Mouse (Mus musculus): ENCODE data around the gene Soat1. TPM values are rescaled to one million over a fixed set of nuclear protein-coding genes. Genes with fewer than 3 reads are reported as not detected.

Soat1 gene
- polyA plus RNA-seq, 2 experiments = 8.1 to 11.7 TPM

- H3K9ac ChIP-seq (replicated peaks) = no peak overlapping the region
- TF ChIP-seq EP300 (IDR thresholded peaks at IDR 0.05; ENCODE audit: low read depth) = no peak
- TF ChIP-seq CTCF (IDR thresholded peaks at IDR 0.05; ENCODE audit: low read depth) = no peak
- H3K4me2 ChIP-seq (ENCODE audit: low read depth) = no peak overlapping the region
- no peak overlapping the region for H3K27ac ChIP-seq
- no peak overlapping the region for H3K4me3 ChIP-seq (ENCODE audit: insufficient read depth in 1 of 2, low read depth in 2 of 2, low read length in 2 of 2)
- ATAC-seq (ENCODE audit: insufficient read depth) (no peak), DNase-seq (ENCODE audit: low read depth in 3 of 3, low spot score in 3 of 3) (no peak)
- H3K36me3 ChIP-seq (replicated peaks; ENCODE audit: control insufficient read depth, insufficient read depth, low read depth) = 0 out of 2 replicates have a peak, but pooled peaks cover 2% of the 10 kb centered on the region
- H3K4me1 ChIP-seq (replicated peaks; ENCODE audit: control insufficient read depth in 2 of 2, insufficient read depth in 2 of 2, low read length in 1 of 2) = peaks cover 0 to 16% of the 10 kb centered on the region in 2 experiments
- no peaks in the 10 kb centered on the region for H3K27me3 ChIP-seq (ENCODE audit: control insufficient read depth, insufficient read depth, low read length)
- H3K9me3 ChIP-seq (ENCODE audit: control insufficient read depth, low read length) = no peaks in the 10 kb centered on the region
- 69% methylated on average over 2 of the region's 2 CpGs for WGBS (ENCODE audit: insufficient replicate concordance)
Measured at GRCm38 (mm10) chr1:156455005-156455758, 18.9 kb downstream of the Soat1 start.

GRCm38 (mm10) chr1:156454384-156454783 lies 19.7 kb downstream of the Soat1 start:
- no peak for TF ChIP-seq EP300 (IDR thresholded peaks at IDR 0.05; ENCODE audit: low read depth)
- TF ChIP-seq CTCF (IDR thresholded peaks at IDR 0.05; ENCODE audit: low read depth) = no peak
- Histone ChIP-seq H3K27me3 (ENCODE audit: control insufficient read depth, insufficient read depth, low read length) (no peaks in the 10 kb centered on the region), H3K4me2 (ENCODE audit: low read depth) (no peak overlapping the region), H3K4me3 (ENCODE audit: insufficient read depth in 1 of 2, low read depth in 2 of 2, low read length in 2 of 2) (no peak overlapping the region), H3K9ac (replicated peaks) (no peak overlapping the region), H3K36me3 (replicated peaks; ENCODE audit: control insufficient read depth, insufficient read depth, low read depth) (0 out of 2 replicates have a peak, but pooled peaks cover 2% of the 10 kb centered on the region), H3K27ac (no peak overlapping the region), H3K4me1 (replicated peaks; ENCODE audit: control insufficient read depth in 2 of 2, insufficient read depth in 2 of 2, low read length in 1 of 2) (peaks cover 0 to 12% of the 10 kb centered on the region in 2 experiments), H3K9me3 (ENCODE audit: control insufficient read depth, low read length) (no peaks in the 10 kb centered on the region)
- DNase-seq (ENCODE audit: low read depth in 3 of 3, low spot score in 3 of 3) (no peak), ATAC-seq (ENCODE audit: insufficient read depth) (no peak)
- 53% methylated on average over 7 of the region's 7 CpGs for WGBS (ENCODE audit: insufficient replicate concordance)

GRCm38 (mm10) chr1:156453876-156454275 lies 20.3 kb downstream of the Soat1 start:
- Histone ChIP-seq H3K27ac (no peak overlapping the region), H3K36me3 (replicated peaks; ENCODE audit: control insufficient read depth, insufficient read depth, low read depth) (0 out of 2 replicates have a peak, but pooled peaks cover 2% of the 10 kb centered on the region), H3K4me3 (ENCODE audit: insufficient read depth in 1 of 2, low read depth in 2 of 2, low read length in 2 of 2) (no peak overlapping the region), H3K4me2 (ENCODE audit: low read depth) (no peak overlapping the region), H3K9ac (replicated peaks) (no peak overlapping the region), H3K4me1 (replicated peaks; ENCODE audit: control insufficient read depth in 2 of 2, insufficient read depth in 2 of 2, low read length in 1 of 2) (peaks cover 0 to 11% of the 10 kb centered on the region in 2 experiments), H3K9me3 (ENCODE audit: control insufficient read depth, low read length) (no peaks in the 10 kb centered on the region), H3K27me3 (ENCODE audit: control insufficient read depth, insufficient read depth, low read length) (no peaks in the 10 kb centered on the region)
- no peak for ATAC-seq (ENCODE audit: insufficient read depth)
- DNase-seq (ENCODE audit: low read depth in 3 of 3, low spot score in 3 of 3) = no peak
- 66% methylated on average over 10 of the region's 10 CpGs for WGBS (ENCODE audit: insufficient replicate concordance)
- TF ChIP-seq EP300 (IDR thresholded peaks at IDR 0.05; ENCODE audit: low read depth) (no peak), CTCF (IDR thresholded peaks at IDR 0.05; ENCODE audit: low read depth) (no peak)

- ATAC-seq (ENCODE audit: insufficient read depth) = no peak
- Histone ChIP-seq H3K27me3 (ENCODE audit: control insufficient read depth, insufficient read depth, low read length) (no peaks in the 10 kb centered on the region), H3K4me2 (ENCODE audit: low read depth) (no peak overlapping the region), H3K4me3 (ENCODE audit: insufficient read depth in 1 of 2, low read depth in 2 of 2, low read length in 2 of 2) (no peak overlapping the region), H3K4me1 (replicated peaks; ENCODE audit: control insufficient read depth in 2 of 2, insufficient read depth in 2 of 2, low read length in 1 of 2) (peaks cover 0 to 5% of the 10 kb centered on the region in 2 experiments), H3K36me3 (replicated peaks; ENCODE audit: control insufficient read depth, insufficient read depth, low read depth) (no peaks in the 10 kb centered on the region), H3K9ac (replicated peaks) (no peak overlapping the region), H3K9me3 (ENCODE audit: control insufficient read depth, low read length) (no peaks in the 10 kb centered on the region), H3K27ac (no peak overlapping the region)
- 41% methylated on average over 4 of the region's 4 CpGs for WGBS (ENCODE audit: insufficient replicate concordance)
- DNase-seq (ENCODE audit: low read depth in 3 of 3, low spot score in 3 of 3) = no peak
- no peak for TF ChIP-seq CTCF (IDR thresholded peaks at IDR 0.05; ENCODE audit: low read depth)
- TF ChIP-seq EP300 (IDR thresholded peaks at IDR 0.05; ENCODE audit: low read depth) = no peak
Measured at GRCm38 (mm10) chr1:156450478-156450877, 23.7 kb downstream of the Soat1 start.

GRCm38 (mm10) chr1:156449691-156450090 lies 24.4 kb downstream of the Soat1 start:
- H3K36me3 ChIP-seq (replicated peaks; ENCODE audit: control insufficient read depth, insufficient read depth, low read depth) = no peaks in the 10 kb centered on the region
- ATAC-seq (ENCODE audit: insufficient read depth) (no peak), DNase-seq (ENCODE audit: low read depth in 3 of 3, low spot score in 3 of 3) (no peak)
- H3K4me2 ChIP-seq (ENCODE audit: low read depth) = no peak overlapping the region
- 76% methylated on average over 17 of the region's 17 CpGs for WGBS (ENCODE audit: insufficient replicate concordance)
- H3K4me3 ChIP-seq (ENCODE audit: insufficient read depth in 1 of 2, low read depth in 2 of 2, low read length in 2 of 2) = no peak overlapping the region
- no peak overlapping the region for H3K27ac ChIP-seq
- H3K9me3 ChIP-seq (ENCODE audit: control insufficient read depth, low read length) = no peaks in the 10 kb centered on the region
- H3K9ac ChIP-seq (replicated peaks) = no peak overlapping the region
- TF ChIP-seq EP300 (IDR thresholded peaks at IDR 0.05; ENCODE audit: low read depth) (no peak), CTCF (IDR thresholded peaks at IDR 0.05; ENCODE audit: low read depth) (no peak)
- H3K4me1 ChIP-seq (replicated peaks; ENCODE audit: control insufficient read depth in 2 of 2, insufficient read depth in 2 of 2, low read length in 1 of 2) = peaks cover 0 to 2% of the 10 kb centered on the region in 2 experiments; a peak in 2 of 4 replicates
- H3K27me3 ChIP-seq (ENCODE audit: control insufficient read depth, insufficient read depth, low read length) = no peaks in the 10 kb centered on the region

All from liver, embryonic 14.5 days (tissue).